Mouse (Mus musculus) cerebellum, adult 2 months (tissue): ENCODE data around the gene Olfr1048.

ENCODE experiments used
- CTCF ChIP-seq: fragments of 200-500 bp; IDR thresholded peaks from 2 replicates; pipeline ENCODE4 v1.5.1; 2011; ENCODE audit warnings: low read depth, mild to moderate bottlenecking, control low read depth, low read length, moderate library complexity, borderline replicate concordance; ENCODE audit not compliant: insufficient read depth
- POLR2A ChIP-seq: fragments of 200-500 bp; IDR thresholded peaks from 2 replicates; pipeline ENCODE4 v1.6.1; 2011; ENCODE audit warnings: low read length, control low read depth, borderline replicate concordance; ENCODE audit not compliant: insufficient read depth

GRCm38 (mm10) chr2:86195863-86196262 lies 44.2 kb downstream of the Olfr1048 start:
- no peak for TF ChIP-seq CTCF
- TF ChIP-seq POLR2A: no peak
